Mouse (Mus musculus) midbrain, embryonic 11.5 days (tissue): ENCODE data around the gene Ptpn7. TPM values are rescaled to one million over a fixed set of nuclear protein-coding genes. Genes with fewer than 3 reads are reported as not detected.

Experiments
- ATAC-seq: fragments of 200-750 bp; cut with Nextera tagmentation; 2 replicates; pipeline ENCODE4 v1.8.0; 2017; ENCODE audit warnings: moderate TSS enrichment, moderate library complexity; ENCODE audit not compliant: low FRiP score
- DNase-seq: peaks from one replicate; pipeline ENCODE4 v3.0.0; 2015; ENCODE audit warnings: low spot score; ENCODE audit errors: missing footprints
- H3K27ac ChIP-seq: fragments of 300-500 bp; sonication (generic); 2 replicates; pipeline ENCODE4 v1.5.1; 2014; ENCODE audit warnings: low read depth, low read length
- H3K27me3 ChIP-seq: fragments of 300-500 bp; sonication (generic); 2 replicates; pipeline ENCODE4 v1.6.1; 2014; ENCODE audit warnings: mild to moderate bottlenecking, low read length, moderate library complexity, mixed read lengths; ENCODE audit not compliant: control insufficient read depth, insufficient read depth
- H3K36me3 ChIP-seq: fragments of 300-500 bp; sonication (generic); 2 replicates; pipeline ENCODE4 v1.6.1; 2014; ENCODE audit warnings: mild to moderate bottlenecking, low read length, moderate library complexity, mixed read lengths; ENCODE audit not compliant: control insufficient read depth, insufficient read depth
- H3K4me1 ChIP-seq: fragments of 300-500 bp; sonication (generic); 2 replicates; pipeline ENCODE4 v1.6.1; 2014; ENCODE audit warnings: low read length; ENCODE audit not compliant: control insufficient read depth, insufficient read depth
- H3K4me2 ChIP-seq: fragments of 300-500 bp; sonication (generic); 2 replicates; pipeline ENCODE4 v1.6.1; 2014; ENCODE audit warnings: mild to moderate bottlenecking, moderate library complexity
- H3K4me3 ChIP-seq: fragments of 300-500 bp; sonication (generic); 2 replicates; pipeline ENCODE4 v1.5.1; 2014; ENCODE audit warnings: low read depth, low read length
- H3K9ac ChIP-seq: fragments of 300-500 bp; sonication (generic); 2 replicates; pipeline ENCODE4 v1.6.1; 2014; ENCODE audit warnings: low read length
- H3K9me3 ChIP-seq: fragments of 300-500 bp; sonication (generic); 2 replicates; pipeline ENCODE4 v1.6.1; 2016; ENCODE audit warnings: low read length; ENCODE audit not compliant: control insufficient read depth
- WGBS: fragments of 180-500 bp; shearing (Covaris S2); extraction: QIAGEN DNeasy Blood & Tissue Kit; methylation state at CpG from one replicate; pipeline ENCODE4 v1.1.7; 2014; 5-methylcytosine and 5-hydroxymethylcytosine counted together
- polyA plus RNA-seq: library from polyadenylated mRNA; unstranded; fragments of >200 nt; fragmentation: Nextera tagmentation; extraction: Ambion mirVana; gene quantifications from 2 replicates; pipeline ENCODE4 v1.2.1, GENCODE M21; 2014

The Ptpn7 gene
- polyA plus RNA-seq, result 1.4 and 1.6 TPM in 2 replicates

DNA sequence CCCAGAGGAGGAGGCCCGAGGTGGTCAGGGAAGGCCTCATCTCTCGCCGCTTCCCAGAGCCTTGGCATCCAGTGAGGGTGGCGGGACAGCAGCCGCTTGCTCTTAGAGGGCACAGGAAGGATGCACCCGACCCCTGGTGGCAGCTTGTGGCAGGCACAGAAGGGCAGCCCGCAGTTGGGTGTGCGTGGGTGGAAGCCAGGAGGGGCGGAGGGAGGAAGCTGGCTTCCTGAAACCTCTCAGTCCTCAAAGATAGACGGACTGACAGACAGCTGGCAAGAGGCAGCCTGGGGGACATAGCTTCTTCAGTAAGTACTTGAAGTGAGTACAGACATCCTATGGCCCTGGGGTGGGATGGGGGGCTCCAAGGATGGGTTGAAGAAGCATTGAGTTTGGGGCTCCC, at the start of gene Ptpn7:
Ptpn7 (plus strand) TSS at position 228 of the 400 bp plus-strand sequence.
- Histone ChIP-seq H3K9ac (no peak within 1 kb of the TSS), H3K4me3 (no peak within 1 kb of the TSS), H3K9me3 (no peaks in the 10 kb centered on the region), H3K4me2 (no peak within 1 kb of the TSS), H3K4me1 (no peaks in the 10 kb centered on the region), H3K27me3 (no peaks in the 10 kb centered on the region; the same call in 1 of the 2 replicates), H3K36me3 (no peaks in the 10 kb centered on the region), H3K27ac (no peak within 1 kb of the TSS)
- DNase-seq, result no peak
- WGBS, result 43% methylated on average over 10 of the region's 10 CpGs
- no peak for ATAC-seq

DNA sequence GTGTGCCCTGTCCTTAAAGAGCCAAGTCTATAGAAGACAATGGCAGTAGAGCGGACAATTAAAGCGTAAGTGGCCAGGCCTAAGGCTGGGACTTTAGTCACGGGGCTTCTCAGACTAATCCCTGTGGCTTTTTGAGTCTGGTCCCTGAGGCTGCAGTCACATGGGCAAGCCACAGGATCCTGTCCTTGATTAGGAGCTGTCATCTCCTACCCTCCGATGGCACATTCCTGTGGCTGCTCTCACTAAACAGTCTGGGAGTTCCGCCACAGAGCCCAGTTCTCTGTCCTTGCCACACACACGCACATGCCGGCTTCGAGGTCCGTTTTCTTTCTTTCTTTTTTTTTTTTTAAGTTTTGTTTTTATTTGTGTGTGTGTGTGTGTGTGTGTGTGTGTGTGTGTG, 49.0 kb upstream of the Ptpn7 start:
- WGBS, result 39% methylated on average over 9 of the region's 9 CpGs
- no peak overlapping the region for H3K9ac ChIP-seq
- ATAC-seq (0 out of 2 replicates have a peak, but pooled peaks have one; percentile 44), DNase-seq (peak; percentile 84)
- H3K27me3 ChIP-seq, result peaks cover 17% of the 10 kb centered on the region
- no peak overlapping the region for H3K4me2 ChIP-seq
- no peak overlapping the region for H3K4me3 ChIP-seq
- H3K27ac ChIP-seq, result no peak overlapping the region
- H3K9me3 ChIP-seq, result no peaks in the 10 kb centered on the region
- H3K4me1 ChIP-seq, result 0 out of 2 replicates have a peak, but pooled peaks cover 4% of the 10 kb centered on the region
- no peaks in the 10 kb centered on the region for H3K36me3 ChIP-seq

DNA sequence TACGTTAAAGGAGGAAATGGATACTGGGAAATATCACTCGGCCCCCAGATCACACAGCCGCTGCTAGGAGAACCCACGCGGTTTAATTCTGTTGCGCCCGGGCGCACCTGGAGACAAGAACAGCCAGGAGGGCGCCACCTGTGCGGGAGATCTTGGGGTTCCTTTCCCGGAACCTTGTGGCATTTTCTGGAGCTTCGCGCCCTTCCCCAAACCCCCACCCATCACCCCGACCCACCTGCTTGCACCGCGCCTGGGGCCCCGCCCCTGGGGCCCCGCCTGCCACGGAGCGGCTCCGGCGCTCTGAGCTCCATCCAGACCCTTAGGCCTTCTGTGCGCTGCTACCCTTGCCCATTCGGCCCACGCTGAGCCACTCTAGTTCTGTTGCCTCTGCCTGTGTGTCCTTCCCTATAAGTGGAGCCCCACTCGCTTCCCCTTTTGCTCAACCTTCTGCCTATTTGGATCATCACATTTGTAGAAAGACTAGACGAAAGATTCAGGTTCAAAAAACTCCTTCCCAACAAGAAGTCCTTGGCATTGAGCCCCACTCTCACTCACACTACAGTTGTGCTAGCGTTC, 47.1 kb upstream of the Ptpn7 start:
- Histone ChIP-seq H3K4me2 (peak overlapping the region; percentile 11; the same call in 1 of the 2 replicates), H3K4me1 (0 out of 2 replicates have a peak, but pooled peaks cover 4% of the 10 kb centered on the region), H3K27me3 (peaks cover 17% of the 10 kb centered on the region), H3K9me3 (no peaks in the 10 kb centered on the region), H3K27ac (no peak overlapping the region), H3K9ac (no peak overlapping the region), H3K36me3 (no peaks in the 10 kb centered on the region), H3K4me3 (no peak overlapping the region)
- no peak for ATAC-seq
- no peak for DNase-seq
- 16% methylated on average over 28 of the region's 28 CpGs for WGBS

DNA sequence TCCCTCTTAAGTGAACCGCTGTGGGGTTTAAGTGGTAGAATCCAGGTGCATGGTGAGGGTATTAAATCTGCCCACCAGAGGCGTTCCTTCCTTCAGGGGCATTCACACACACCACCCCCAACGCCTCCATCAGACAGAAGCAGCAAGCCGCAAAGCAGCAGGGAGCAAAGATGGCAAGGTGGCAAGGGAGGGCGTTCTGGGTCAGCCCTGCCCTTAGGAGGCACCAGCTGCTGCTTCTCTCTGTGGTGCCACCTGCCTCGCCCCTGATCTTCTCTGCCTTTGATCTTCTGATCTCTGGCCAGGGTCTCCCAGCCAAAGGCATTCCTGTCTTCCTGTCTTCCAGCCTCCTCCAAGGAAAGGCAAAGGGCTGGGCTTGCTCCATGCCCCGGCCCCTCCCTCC, 46.5 kb upstream of the Ptpn7 start:
- H3K27me3 ChIP-seq, result peaks cover 17% of the 10 kb centered on the region
- H3K9ac ChIP-seq, result no peak overlapping the region
- no peaks in the 10 kb centered on the region for H3K9me3 ChIP-seq
- no peak overlapping the region for H3K4me3 ChIP-seq
- ATAC-seq (no peak), DNase-seq (no peak)
- no peak overlapping the region for H3K4me2 ChIP-seq
- H3K36me3 ChIP-seq, result no peaks in the 10 kb centered on the region
- H3K27ac ChIP-seq, result no peak overlapping the region
- 29% methylated on average over 7 of the region's 7 CpGs for WGBS
- 0 out of 2 replicates have a peak, but pooled peaks cover 4% of the 10 kb centered on the region for H3K4me1 ChIP-seq

DNA sequence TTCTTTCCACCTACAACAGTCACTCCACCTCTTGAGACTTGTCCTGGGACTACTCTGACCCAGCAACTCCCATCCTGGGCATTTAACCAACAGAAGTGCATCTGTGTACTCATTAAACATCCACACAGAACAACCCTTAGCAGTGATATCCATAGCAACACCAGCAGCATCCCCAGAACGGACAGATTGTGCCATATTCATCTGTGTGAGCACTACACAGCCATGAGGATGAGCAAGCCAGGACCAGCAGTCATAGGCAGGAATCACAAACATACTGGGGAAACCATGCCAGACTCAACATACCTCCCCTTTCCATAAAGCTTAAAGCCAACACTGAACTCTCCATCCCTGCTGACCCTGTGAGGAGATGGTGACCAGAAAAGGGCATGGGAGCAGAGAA, 45.1 kb upstream of the Ptpn7 start:
- no peak overlapping the region for H3K4me2 ChIP-seq
- no peak overlapping the region for H3K4me3 ChIP-seq
- H3K9ac ChIP-seq, result no peak overlapping the region
- H3K4me1 ChIP-seq, result 0 out of 2 replicates have a peak, but pooled peaks cover 4% of the 10 kb centered on the region
- DNase-seq (no peak), ATAC-seq (no peak)
- H3K9me3 ChIP-seq, result no peaks in the 10 kb centered on the region
- 67% methylated on average over 1 of the region's 1 CpGs for WGBS
- peaks cover 17% of the 10 kb centered on the region for H3K27me3 ChIP-seq
- H3K36me3 ChIP-seq, result no peaks in the 10 kb centered on the region
- no peak overlapping the region for H3K27ac ChIP-seq

DNA sequence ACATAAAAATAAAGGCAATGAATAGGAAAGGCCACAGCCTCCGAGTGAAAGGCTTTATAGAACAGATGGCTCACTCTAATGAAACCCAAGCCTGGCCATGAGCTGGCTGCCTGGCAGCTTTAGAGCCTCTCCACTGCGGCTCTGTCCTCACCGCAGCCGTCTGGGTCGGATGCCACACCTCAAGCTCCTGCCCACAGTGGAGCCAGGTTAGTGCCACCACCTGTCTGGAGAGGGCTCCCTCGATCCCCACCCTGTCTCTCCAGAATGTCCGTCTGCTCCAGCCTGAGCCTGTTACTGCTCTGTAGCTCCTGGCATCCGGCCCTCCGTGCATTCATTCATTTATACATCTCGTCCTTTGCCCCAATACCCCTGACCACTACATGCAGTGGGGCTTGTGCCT, 42.9 kb upstream of the Ptpn7 start:
- Histone ChIP-seq H3K9me3 (no peaks in the 10 kb centered on the region), H3K9ac (no peak overlapping the region), H3K4me1 (no peaks in the 10 kb centered on the region), H3K4me3 (no peak overlapping the region), H3K27ac (no peak overlapping the region), H3K4me2 (no peak overlapping the region), H3K27me3 (peaks cover 17% of the 10 kb centered on the region), H3K36me3 (no peaks in the 10 kb centered on the region)
- 79% methylated on average over 10 of the region's 10 CpGs for WGBS
- ATAC-seq, result no peak
- no peak for DNase-seq

DNA sequence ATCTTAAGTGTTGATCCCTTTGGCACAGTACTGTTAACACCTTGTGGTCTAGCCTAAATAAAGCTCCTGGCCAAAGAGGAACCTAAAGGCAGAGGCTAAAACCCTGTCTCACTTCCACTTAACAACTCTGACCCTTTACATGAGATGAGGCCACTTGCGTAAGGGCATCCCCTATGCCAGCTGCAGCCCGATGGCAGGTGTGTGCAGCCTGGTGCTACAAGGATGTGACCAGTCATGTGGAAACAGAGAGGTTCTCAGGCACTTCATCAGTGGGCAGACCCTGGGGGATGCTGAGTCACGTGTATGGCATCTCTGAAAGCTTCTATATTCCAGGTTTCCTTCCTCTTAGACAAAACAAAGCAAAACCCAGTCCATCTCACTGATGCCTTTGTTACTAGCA, 41.6 kb upstream of the Ptpn7 start:
- Histone ChIP-seq H3K4me3 (no peak overlapping the region), H3K4me1 (no peaks in the 10 kb centered on the region), H3K4me2 (no peak overlapping the region), H3K27ac (no peak overlapping the region), H3K27me3 (peaks cover 6% of the 10 kb centered on the region), H3K9ac (no peak overlapping the region), H3K36me3 (no peaks in the 10 kb centered on the region), H3K9me3 (no peaks in the 10 kb centered on the region)
- DNase-seq (peak; percentile 35), ATAC-seq (no peak)
- 82% methylated on average over 3 of the region's 3 CpGs for WGBS

DNA sequence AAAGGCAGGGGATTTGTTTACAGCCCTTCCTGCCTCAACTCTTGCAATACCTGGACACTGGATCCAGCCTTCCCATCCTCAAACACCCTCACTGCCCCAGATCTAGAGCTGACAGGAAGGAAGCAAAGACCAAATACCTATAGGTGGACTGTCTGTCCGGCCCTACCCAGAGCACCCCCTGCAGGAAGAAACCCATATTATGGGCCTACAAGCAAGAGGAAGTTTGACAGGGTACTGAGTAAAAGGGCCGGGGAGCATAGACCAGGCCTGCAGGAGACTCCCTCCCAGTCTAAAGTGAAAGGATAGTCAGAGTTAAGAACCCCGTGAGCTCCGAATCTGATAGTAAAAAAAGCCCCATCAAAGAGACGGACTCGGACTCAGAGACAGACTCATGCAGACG, 37.8 kb upstream of the Ptpn7 start:
- ATAC-seq (no peak), DNase-seq (no peak)
- Histone ChIP-seq H3K27me3 (no peaks in the 10 kb centered on the region), H3K4me2 (no peak overlapping the region), H3K9me3 (no peaks in the 10 kb centered on the region), H3K36me3 (no peaks in the 10 kb centered on the region), H3K27ac (no peak overlapping the region), H3K4me1 (no peaks in the 10 kb centered on the region), H3K9ac (no peak overlapping the region), H3K4me3 (no peak overlapping the region)
- 70% methylated on average over 7 of the region's 7 CpGs for WGBS

DNA sequence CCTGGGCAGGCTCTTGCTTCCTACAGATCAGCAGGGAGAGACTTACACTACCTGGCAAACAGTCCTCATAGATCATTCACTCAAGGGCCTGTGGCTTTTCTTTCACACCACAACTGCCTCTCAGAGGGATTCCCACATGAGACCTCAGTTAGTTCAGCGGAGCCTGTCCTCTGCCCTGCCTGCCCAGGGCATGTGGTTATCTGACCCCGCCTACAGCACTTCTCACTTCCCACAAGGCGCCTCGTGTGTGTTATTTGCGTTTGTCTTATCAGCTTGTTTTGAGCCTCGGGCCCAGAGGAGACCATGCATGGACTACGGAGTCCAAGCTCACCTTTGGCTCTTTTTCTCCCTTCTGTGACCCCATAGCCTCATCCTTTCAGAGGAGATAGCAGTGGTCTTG, 37.3 kb upstream of the Ptpn7 start:
- no peak overlapping the region for H3K9ac ChIP-seq
- H3K4me3 ChIP-seq, result no peak overlapping the region
- H3K36me3 ChIP-seq, result no peaks in the 10 kb centered on the region
- H3K27me3 ChIP-seq, result no peaks in the 10 kb centered on the region
- no peaks in the 10 kb centered on the region for H3K4me1 ChIP-seq
- H3K9me3 ChIP-seq, result no peaks in the 10 kb centered on the region
- no peak overlapping the region for H3K4me2 ChIP-seq
- 59% methylated on average over 7 of the region's 7 CpGs for WGBS
- DNase-seq (no peak), ATAC-seq (no peak)
- no peak overlapping the region for H3K27ac ChIP-seq
